Mouse (Mus musculus) cerebellum, adult 2 months (tissue): Measurements from ENCODE around the gene Cmas.

Source experiments
- CTCF ChIP-seq: fragments of 200-500 bp; IDR thresholded peaks from 2 replicates; pipeline ENCODE4 v1.5.1; 2011; ENCODE audit warnings: low read depth, mild to moderate bottlenecking, control low read depth, low read length, moderate library complexity, borderline replicate concordance; ENCODE audit not compliant: insufficient read depth
- POLR2A ChIP-seq: fragments of 200-500 bp; IDR thresholded peaks from 2 replicates; pipeline ENCODE4 v1.6.1; 2011; ENCODE audit warnings: low read length, control low read depth, borderline replicate concordance; ENCODE audit not compliant: insufficient read depth

DNA sequence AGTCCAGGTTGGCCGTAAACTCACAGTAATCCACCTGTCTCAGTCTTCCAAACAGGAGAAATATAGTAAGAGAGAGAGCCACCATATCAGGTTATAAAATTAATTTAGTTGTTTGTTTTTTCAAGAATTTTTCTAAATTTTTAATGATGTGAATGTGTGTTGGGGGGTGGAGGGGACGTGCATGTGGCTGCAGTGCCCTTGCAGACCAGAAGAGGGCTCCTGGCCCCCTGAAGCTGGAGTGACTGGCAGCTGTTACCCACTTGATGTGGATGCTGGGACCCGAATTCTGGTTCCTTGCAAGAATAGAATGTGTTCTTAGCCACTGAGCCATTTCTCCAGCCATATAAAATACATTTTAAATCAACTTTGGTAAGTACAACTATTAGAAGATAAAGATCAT is 49.8 kb upstream of the Cmas start:
- TF ChIP-seq POLR2A: no peak
- TF ChIP-seq CTCF: no peak
